Mouse (Mus musculus) kidney, postnatal 36 days (tissue): ENCODE measurements at regions not wholly inside any gene's neighbourhood (a gene's known extent, or its start where the extent isn't known, plus 50 kb on each side); places are given as distances from the start of the nearest gene placed in this dataset.

Experiments
- DNase-seq, 2 experiments: peaks; one replicate each; pipeline ENCODE4 v3.0.0; 2021 to 2022; ENCODE audit warnings: mixed read lengths in 2 of 2

GRCm38 (mm10) chr1:88813200-88813599 lies 111.2 kb upstream of the Arl4c start:
- no peak for DNase-seq

- DNase-seq = no peak
Observed at GRCm38 (mm10) chr1:88816376-88816945, 114.4 kb upstream of the Arl4c start.

GRCm38 (mm10) chr1:88825215-88825614 lies 123.2 kb upstream of the Arl4c start:
- DNase-seq = no peak

GRCm38 (mm10) chr1:88838661-88839274 lies 136.7 kb upstream of the Arl4c start:
- no peak for DNase-seq

GRCm38 (mm10) chr1:88839407-88839976 lies 137.5 kb upstream of the Arl4c start:
- DNase-seq = no peak

GRCm38 (mm10) chr1:88839977-88840628 lies 138.1 kb upstream of the Arl4c start:
- DNase-seq = no peak

- DNase-seq = no peak
Observed at GRCm38 (mm10) chr1:88840991-88841592, 139.1 kb upstream of the Arl4c start.

GRCm38 (mm10) chr1:88847333-88848091 lies 145.5 kb upstream of the Arl4c start:
- no peak for DNase-seq

- no peak for DNase-seq
Observed at GRCm38 (mm10) chr1:88848246-88848645, 146.2 kb upstream of the Arl4c start.

- DNase-seq = no peak
Observed at GRCm38 (mm10) chr1:88849421-88849820, 147.4 kb upstream of the Arl4c start.

- DNase-seq = no peak
Observed at GRCm38 (mm10) chr1:88851931-88852330, 149.9 kb upstream of the Arl4c start.

- peak; percentile 8 to 14 for DNase-seq
Observed at GRCm38 (mm10) chr1:88860871-88861589, 159.0 kb upstream of the Arl4c start.

GRCm38 (mm10) chr1:88861590-88861935 lies 159.5 kb upstream of the Arl4c start:
- DNase-seq = no peak

- DNase-seq = no peak
Observed at GRCm38 (mm10) chr1:88865436-88865835, 163.4 kb upstream of the Arl4c start.

- DNase-seq = no peak
Observed at GRCm38 (mm10) chr1:88866571-88866970, 164.6 kb upstream of the Arl4c start.

GRCm38 (mm10) chr1:88867138-88867537 lies 165.1 kb upstream of the Arl4c start:
- no peak for DNase-seq

- DNase-seq = peak; percentile 56 to 65
Observed at GRCm38 (mm10) chr1:88869885-88870284, 167.9 kb upstream of the Arl4c start.

GRCm38 (mm10) chr1:88875356-88875755 lies 173.3 kb upstream of the Arl4c start:
- DNase-seq = peak in 1 of 2 experiments; percentile 38

- DNase-seq = no peak
Observed at GRCm38 (mm10) chr1:88877441-88877840, 175.4 kb upstream of the Arl4c start.

GRCm38 (mm10) chr1:88878831-88879230 lies 176.8 kb upstream of the Arl4c start:
- no peak for DNase-seq

GRCm38 (mm10) chr1:88879367-88879766 lies 177.3 kb upstream of the Arl4c start:
- no peak for DNase-seq

GRCm38 (mm10) chr1:88891041-88891440 lies 179.2 kb upstream of the Sh3bp4 start:
- DNase-seq = no peak
